Mouse (Mus musculus) left cerebral cortex, postnatal 4 days (tissue): ENCODE results near the gene Tmem223. TPM values are rescaled to one million over a fixed set of nuclear protein-coding genes. Genes with fewer than 3 reads are reported as not detected.
"Not testable (repeated sequence)": the region's sequence is repeated elsewhere in the genome, so short reads cannot be mapped to it uniquely, and the experiment has no call there.

Experiments used
- DNase-seq: peaks from one replicate; pipeline ENCODE4 v3.0.0-alpha.2; 2022
- intact Hi-C: fragments of 180-260 bp; cut with DNase I; formaldehyde crosslinking; loops from one replicate; pipeline ENCODE4 v1.15.1; 2025
- total RNA-seq, 2 experiments: library from RNA; stranded (reverse); gene quantifications; 2 replicates each; pipeline ENCODE4 v1.2.3; 2021

The Tmem223 gene
- total RNA-seq, result 100 to 1,000 TPM in 1 of 2 experiments, 10 to 100 TPM in 1; 96.5 to 102 TPM

- DNase-seq, result peak; percentile 84
- intact Hi-C loops, result no loop called here
Observed at GRCm38 (mm10) chr19:8770567-8771270, at the start of gene Tmem223. Gene Tmem223 (plus strand): TSS chr19:8770996.

GRCm38 (mm10) chr19:8721378-8721777, 49.4 kb upstream of the Tmem223 start:
- DNase-seq, result no peak
- intact Hi-C loops, result no loop called here

DNA sequence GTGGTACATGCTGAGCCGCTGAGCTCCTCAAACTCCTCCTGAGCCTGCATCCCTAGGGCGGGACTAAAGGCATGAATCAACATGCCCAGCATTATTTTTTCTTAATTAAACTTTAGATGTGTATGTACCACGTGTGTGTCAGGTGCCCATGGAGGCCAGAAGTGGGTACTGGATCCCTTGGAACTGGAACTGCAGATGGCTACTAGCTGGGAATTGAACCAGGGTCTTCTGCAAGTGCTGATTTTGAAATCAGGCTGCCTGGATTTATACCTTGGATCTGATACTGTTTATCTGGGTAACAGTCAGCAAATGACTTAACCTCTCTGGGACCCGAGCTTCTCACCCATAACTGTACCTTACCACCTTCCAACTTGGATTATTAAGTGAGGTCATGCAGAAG, 48.8 kb upstream of the Tmem223 start:
- intact Hi-C loops, result no loop called here
- DNase-seq, result no peak

- intact Hi-C loops, result no loop called here
- no peak for DNase-seq
Observed at GRCm38 (mm10) chr19:8722559-8722906, 48.3 kb upstream of the Tmem223 start.

GRCm38 (mm10) chr19:8722907-8723573, 47.8 kb upstream of the Tmem223 start, which contains the start of gene Slc3a2:
Gene Slc3a2 (minus strand): TSS chr19:8723369.
- peak; percentile 98 for DNase-seq

DNA sequence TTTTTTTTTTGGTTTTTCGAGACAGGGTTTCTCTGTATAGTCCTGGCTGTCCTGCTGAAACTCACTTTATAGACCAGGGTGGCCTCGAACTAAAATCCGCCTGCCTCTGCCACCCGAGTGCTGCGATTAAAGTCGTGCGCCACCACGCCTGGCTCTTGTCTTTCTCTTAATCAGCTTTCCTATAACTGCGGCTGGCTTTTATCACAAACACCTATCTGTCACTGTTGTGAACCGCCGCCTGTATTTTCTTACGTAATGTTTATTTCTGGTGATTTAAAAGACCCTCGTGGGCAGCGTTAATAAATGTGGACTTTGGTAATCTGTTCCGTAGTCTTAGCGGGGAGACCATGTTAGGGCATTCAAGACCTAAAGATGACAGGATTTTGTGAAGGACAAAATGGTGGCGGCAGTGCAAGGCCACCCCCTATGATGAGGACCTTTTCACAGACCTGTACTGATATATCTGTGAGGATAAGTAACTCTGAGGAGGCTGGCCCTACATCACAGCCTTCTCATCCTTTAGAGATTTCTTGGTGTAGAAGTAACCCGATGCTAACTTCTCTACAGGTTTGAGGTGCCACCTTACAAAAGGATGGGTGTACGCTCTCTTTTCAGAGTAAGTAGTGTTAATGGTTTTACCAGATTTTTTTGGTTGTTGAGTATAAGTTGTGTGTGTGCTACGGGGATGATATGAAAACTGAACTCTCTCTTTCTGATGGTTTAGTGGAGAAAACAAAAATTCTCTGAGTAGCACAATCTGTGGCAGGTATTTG, 47.0 kb upstream of the Tmem223 start:
- no peak for DNase-seq
- intact Hi-C loops, result no loop called here

More at GRCm38 (mm10) chr19:8722907-8723573, 47.8 kb upstream of the Tmem223 start, which contains the start of gene Slc3a2:
- intact Hi-C loops, result no loop called here

DNA sequence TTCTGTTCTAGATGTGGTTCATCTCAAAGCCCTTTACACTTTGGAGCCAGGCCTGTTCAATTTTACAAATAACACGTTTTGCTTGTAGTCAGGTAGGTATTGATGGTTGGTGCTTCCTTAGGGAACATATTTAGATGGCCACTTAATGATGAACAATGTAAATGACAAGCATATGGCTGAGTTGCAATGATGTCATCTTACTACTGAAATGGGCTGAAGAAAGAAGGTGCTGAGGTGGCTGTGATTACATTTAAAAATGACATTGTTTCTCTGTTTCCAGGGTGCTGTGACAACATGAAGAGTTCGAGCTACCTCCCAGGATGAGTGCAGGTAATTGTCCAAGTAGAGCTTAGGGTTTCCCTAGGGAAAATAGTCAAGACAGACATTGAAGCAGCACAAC, 46.4 kb upstream of the Tmem223 start:
- no peak for DNase-seq
- intact Hi-C loops, result no loop called here

- intact Hi-C loops, result no loop called here
- DNase-seq, result no peak
Observed at GRCm38 (mm10) chr19:8725081-8725613, 45.6 kb upstream of the Tmem223 start.

- intact Hi-C loops, result no loop called here
Observed at GRCm38 (mm10) chr19:8726609-8727390, 44.0 kb upstream of the Tmem223 start.

GRCm38 (mm10) chr19:8727495-8728114, 43.2 kb upstream of the Tmem223 start:
- intact Hi-C loops, result no loop called here
- no peak for DNase-seq

More at GRCm38 (mm10) chr19:8726609-8727390, 44.0 kb upstream of the Tmem223 start:
- DNase-seq, result no peak

DNA sequence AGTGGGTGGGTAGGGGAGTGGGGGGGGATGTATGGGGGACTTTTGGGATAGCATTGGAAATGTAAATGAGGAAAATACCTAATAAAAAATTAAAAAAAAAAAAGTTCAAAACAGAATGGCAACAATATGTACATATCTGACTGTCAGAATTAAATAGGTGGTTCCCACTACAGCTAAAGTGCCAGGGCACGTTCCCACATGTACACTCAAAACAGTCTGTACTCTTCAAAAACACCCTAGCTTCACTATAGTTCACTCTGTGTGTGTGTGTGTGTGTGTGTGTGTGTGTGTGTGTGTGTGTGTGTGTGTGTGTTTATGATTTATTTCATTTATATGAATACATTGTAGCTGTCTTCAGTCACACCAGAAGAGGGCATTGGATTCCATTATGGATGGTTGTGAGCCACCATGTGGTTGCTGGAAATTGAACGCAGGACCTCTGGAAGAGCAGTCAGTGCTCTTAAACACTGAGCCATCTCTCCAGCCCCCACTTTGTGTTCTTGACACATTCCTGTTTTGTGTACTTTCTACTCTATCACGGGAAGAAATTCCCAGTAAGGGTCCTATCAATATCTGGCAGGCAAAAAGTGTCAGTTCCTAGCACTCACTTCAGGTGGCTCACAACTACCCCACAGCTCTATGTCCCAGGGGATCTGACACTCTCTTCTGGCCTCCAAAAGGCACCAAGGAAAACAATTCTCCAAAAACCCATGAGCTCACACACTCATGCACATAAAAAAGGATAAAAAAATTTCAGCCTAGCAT, 42.3 kb upstream of the Tmem223 start:
- intact Hi-C loops, DNase-seq: not testable (repeated sequence)

GRCm38 (mm10) chr19:8734334-8734733, 36.5 kb upstream of the Tmem223 start:
- DNase-seq, result no peak
- intact Hi-C loops, result no loop called here

DNA sequence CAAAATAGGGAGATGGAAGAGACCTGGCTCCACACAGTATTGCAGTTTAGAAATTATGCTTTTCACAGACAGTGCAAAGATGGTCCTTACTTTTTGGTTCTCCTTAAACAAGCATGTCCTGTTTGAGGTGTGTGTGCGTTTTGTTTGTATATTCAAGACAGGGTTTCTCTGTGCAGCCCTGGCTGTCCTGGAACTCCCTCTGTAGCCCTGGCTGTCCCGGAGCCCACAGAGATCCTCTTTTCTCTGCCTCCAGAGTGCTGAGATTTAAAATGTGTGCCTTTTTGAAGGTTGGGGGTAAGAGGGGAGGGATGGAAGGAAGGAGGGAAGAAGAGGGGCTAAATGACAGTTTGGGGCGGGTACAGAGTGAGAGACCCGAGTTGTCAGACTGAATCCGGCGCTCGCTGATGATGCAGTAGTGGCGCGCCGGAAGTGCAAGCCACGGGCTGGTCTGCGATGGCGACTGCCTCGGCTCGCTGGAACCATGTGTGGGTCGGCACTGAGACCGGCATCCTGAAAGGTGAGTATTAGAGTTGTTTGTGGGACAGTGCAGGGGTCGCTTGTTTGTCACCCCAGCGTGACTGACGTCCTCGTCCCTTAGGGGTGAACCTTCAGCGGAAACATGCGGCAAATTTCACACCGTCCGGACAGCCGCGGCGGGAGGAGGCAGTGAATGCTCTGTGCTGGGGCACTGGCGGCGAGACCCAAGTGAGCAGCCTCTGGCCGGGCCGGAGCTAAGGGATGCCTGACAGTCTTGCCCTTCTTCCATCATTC, 35.2 kb upstream of the Tmem223 start, which contains the start of gene Wdr74:
TSS of gene Wdr74 (plus strand) at position 439 of the 771 bp plus-strand sequence.
- peak; percentile 93 for DNase-seq
- intact Hi-C loops, result no loop called here

DNA sequence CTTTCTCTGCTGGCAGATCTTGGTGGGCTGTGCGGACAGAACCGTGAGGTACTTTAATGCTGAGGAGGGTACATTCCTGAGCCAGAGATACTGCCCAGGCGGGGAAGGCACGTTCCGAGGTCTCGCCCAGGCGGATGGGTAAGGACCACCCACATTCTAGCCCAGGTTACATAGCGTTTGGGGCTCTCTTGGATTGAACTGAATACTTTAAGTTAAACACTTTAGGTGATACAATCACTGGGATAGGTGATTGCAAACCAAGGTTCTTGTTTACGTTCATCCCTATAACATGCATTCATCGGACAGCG, 34.7 kb upstream of the Tmem223 start:
- no peak for DNase-seq
- intact Hi-C loops, result no loop called here

DNA sequence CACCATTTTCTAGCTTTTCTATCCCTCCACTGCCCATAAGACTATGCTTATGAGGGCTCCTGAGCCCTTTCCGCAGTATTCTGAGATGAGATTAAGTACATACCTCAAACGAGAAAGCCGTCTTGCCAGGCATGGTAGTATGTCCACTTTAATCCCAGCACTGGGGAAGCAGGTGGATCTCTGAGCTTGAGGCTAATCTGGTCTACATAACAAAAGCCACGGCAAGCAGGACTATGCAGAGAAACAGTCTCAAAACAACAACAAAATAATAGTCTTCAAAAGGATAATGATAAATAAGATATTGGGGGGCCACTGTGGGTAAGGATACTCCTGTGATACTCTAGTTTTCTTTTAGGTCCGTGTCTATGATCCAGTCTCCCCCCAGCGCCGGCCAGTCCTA, 31.9 kb upstream of the Tmem223 start:
- intact Hi-C loops, result no loop called here
- DNase-seq, result no peak

GRCm38 (mm10) chr19:8739646-8740045, 31.1 kb upstream of the Tmem223 start:
- DNase-seq, result no peak
- intact Hi-C loops, result no loop called here

- peak; percentile 16 for DNase-seq
Observed at GRCm38 (mm10) chr19:8740603-8741002, 30.2 kb upstream of the Tmem223 start, which contains the start of gene 1700092M07Rik. Gene 1700092M07Rik (plus strand): TSS chr19:8740718.

DNA sequence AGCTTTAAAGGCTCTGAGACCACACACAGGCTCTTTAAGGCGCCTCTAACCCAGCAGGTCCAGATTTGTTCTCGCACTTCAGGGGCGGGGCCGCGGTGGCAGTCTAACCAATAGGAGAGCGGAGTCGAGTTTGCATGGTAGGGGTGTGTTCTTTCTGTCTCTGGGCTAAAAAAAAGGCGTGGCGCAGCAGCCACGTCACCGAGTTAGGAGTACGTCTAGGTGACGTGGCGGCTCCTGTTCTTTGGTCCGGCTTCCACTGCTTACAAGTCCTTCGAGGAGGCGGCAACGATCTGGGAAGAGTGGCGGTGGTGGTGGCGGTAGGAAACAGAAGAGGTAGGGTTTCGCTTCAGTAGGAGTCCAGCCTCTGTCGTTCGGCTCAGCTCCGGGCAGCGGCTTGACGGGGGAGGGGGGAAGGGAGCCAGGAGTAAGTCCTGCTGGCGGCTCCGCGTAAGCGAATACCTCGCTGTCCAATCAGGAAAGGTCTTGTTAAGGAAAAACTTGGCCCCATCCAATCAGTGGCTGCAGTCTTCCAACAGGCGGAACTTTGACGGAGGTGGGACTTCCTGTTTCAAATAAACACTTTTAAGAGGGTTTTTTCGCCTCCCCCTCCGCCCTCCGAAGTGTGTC, 29.4 kb upstream of the Tmem223 start, which contains the start of gene Stx5a:
TSS of gene Stx5a (plus strand) at position 171 of the 627 bp plus-strand sequence.
- intact Hi-C loops, result no loop called here
- peak; percentile 96 for DNase-seq

More at GRCm38 (mm10) chr19:8740603-8741002, 30.2 kb upstream of the Tmem223 start, which contains the start of gene 1700092M07Rik:
- intact Hi-C loops, result no loop called here
